Mouse (Mus musculus) liver, adult (tissue): ENCODE measurements at regions not wholly inside any gene's neighbourhood (a gene's known extent, or its start where the extent isn't known, plus 50 kb on each side); places are given as distances from the start of the nearest gene placed in this dataset.

Experiments
- GATA4 ChIP-seq: IDR thresholded peaks from 2 replicates; pipeline ENCODE4 v1.6.1; 2014; ENCODE audit warnings: mild to moderate bottlenecking, low read length; ENCODE audit not compliant: insufficient replicate concordance

DNA sequence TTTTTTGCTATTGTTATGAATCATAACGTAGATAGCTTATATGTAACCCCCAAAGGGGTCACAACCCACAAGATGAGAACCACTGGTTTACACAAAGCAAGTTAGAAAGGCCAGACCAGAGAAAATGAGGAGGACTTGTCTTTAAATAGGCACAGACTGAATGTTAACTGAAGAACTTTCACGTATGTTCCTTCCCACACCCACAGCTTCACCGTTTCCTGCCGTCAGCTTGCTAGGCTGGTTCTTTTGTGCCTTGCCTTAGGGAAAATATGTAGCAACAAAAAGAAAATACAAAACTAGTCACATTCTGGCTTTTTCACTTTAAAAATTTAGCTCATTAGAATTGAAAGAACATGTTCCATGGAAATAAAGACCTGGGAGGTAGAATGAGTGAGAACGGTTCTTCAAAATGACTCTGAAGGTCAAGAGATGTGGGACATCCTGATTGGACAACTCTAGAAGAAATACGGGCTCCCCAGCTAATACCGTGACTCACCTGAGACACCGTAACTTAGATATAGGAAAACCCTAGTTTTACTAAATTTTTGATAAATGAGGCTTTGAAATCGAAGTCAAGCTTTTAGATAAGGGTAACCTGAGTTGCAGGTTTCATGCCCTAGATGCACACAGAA lies 57.2 kb upstream of the Gm47985 start:
- TF ChIP-seq GATA4, result no peak

DNA sequence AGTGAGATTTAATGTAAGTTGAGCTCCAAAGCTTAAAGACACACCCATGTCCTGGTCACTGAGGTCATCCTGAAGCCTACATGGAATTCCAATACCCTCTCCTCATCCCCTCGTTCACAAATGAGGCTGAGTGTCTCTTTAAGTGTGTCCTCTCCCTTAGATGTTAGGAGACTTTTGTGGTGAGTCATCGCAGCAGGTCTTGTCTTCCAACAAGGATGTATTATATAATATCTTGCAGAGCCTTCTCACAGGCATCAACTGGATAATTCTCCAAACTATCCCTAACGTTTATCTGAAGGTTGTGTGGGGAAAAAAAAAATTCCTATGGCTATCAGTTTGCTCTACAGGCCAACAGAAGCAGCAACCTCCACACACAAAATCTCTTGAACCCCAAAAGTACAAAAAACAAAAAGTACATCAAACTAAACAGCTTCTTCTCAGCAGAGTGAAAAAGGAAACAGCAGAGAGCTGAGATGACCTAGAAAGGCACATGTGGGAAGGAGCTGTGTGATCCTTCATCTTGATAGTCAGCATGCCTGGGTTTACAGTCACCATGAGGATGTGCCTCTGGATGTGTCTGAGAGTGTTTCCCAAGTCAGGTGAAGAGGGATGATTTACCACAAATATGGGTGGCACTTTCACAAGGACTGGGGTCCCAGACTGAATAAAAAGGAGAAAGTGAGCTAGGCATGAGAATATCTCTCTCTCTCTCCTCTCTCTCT lies 56.4 kb upstream of the Gm47985 start:
- TF ChIP-seq GATA4, result no peak

GRCm38 (mm10) chr1:151126756-151127155 lies 55.6 kb upstream of the Gm47985 start:
- TF ChIP-seq GATA4, result no peak

GRCm38 (mm10) chr1:151128005-151128404 lies 54.3 kb upstream of the Gm47985 start:
- TF ChIP-seq GATA4, result no peak

- TF ChIP-seq GATA4, result peak; percentile 96
Observed at GRCm38 (mm10) chr1:151128955-151129354, 53.4 kb upstream of the Gm47985 start.

GRCm38 (mm10) chr1:151130036-151130435 lies 52.3 kb upstream of the Gm47985 start:
- TF ChIP-seq GATA4, result peak; percentile 70

GRCm38 (mm10) chr1:151130845-151131626 lies 51.3 kb upstream of the Gm47985 start:
- no peak for TF ChIP-seq GATA4

GRCm38 (mm10) chr1:151131627-151132284 lies 50.6 kb upstream of the Gm47985 start:
- no peak; the same call in 1 of the 2 replicates for TF ChIP-seq GATA4
